Mouse (Mus musculus): ENCODE data around the gene Rcvrn. TPM values are rescaled to one million over a fixed set of nuclear protein-coding genes. Genes with fewer than 3 reads are reported as not detected.

The Rcvrn gene
- total RNA-seq, 1 experiment from 2014 or later, result not detected

Other genes starting within 250 kb of the Rcvrn start
- gene Gas7, start 239.9 kb upstream of the Rcvrn start, total RNA-seq (2021), result 23.3 and 28.8 TPM in 2 replicates
- not detected in 2 replicates for gene Glp2r, start 75.8 kb downstream of the Rcvrn start, total RNA-seq (2021)
- not detected in 2 replicates for gene Gsg1l2, start 79.3 kb downstream of the Rcvrn start, total RNA-seq (2021)
- not detected in 2 replicates for gene Dhrs7c, start 102.9 kb downstream of the Rcvrn start, total RNA-seq (2021)
- 2.0 and 2.1 TPM in 2 replicates for gene Usp43, start 226.8 kb downstream of the Rcvrn start, total RNA-seq (2021)